Mouse (Mus musculus): ENCODE data around the gene Sesn3.

DNA sequence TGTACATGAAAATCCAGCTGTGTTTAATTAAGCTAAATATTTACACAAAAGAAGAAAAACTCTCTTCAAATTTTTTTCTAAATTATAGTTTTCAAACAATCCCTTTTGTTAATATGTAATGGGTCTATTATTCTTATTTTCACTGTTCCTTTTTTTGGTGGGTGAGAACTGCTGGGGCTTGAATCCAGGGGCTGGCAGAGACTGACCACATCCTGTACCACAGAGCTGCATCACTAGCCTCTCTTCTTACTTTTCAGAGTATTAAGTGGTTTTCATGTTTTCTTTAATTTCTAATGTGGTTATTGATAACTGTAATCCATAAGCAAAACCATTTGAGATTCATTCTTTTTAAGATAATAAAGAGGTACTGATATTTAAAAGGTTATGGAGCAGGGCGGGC, 19.0 kb downstream of the Sesn3 start:
- TF ChIP-seq POLR2A (IDR thresholded peaks at IDR 0.05; ENCODE audit: extremely low read depth, insufficient read depth, low read length): no peak
- no peak for TF ChIP-seq CTCF (IDR thresholded peaks at IDR 0.05; ENCODE audit: extremely low read depth, insufficient read depth, low read length)

Measured in cortical plate, adult 2 months (tissue).